Mouse (Mus musculus) spleen, adult 12 weeks (tissue): Measurements from ENCODE around the gene Tmc8.
"Not testable (repeated sequence)": the region's sequence is repeated elsewhere in the genome, so short reads cannot be mapped to it uniquely, and the experiment has no call there.

Experiments used
- DNase-seq: peaks from one replicate; pipeline ENCODE4 v3.0.0; 2022; ENCODE audit warnings: low spot score

Tmc8 gene

GRCm38 (mm10) chr11:117796954-117797353 lies 15.1 kb downstream of the Tmc8 start:
- DNase-seq = no peak

GRCm38 (mm10) chr11:117797511-117798159 lies 15.8 kb downstream of the Tmc8 start, which contains the start of gene 6030468B19Rik:
6030468B19Rik (plus strand) TSS chr11:117797660.
- DNase-seq = peak; percentile 60

GRCm38 (mm10) chr11:117798160-117798541 lies 16.3 kb downstream of the Tmc8 start:
- peak; percentile 32 for DNase-seq

- no peak for DNase-seq
Observed at GRCm38 (mm10) chr11:117799174-117799573, 17.3 kb downstream of the Tmc8 start.

GRCm38 (mm10) chr11:117800038-117800437 lies 18.2 kb downstream of the Tmc8 start:
- no peak for DNase-seq

GRCm38 (mm10) chr11:117801650-117802049 lies 19.8 kb downstream of the Tmc8 start:
- DNase-seq = no peak

GRCm38 (mm10) chr11:117803166-117803688 lies 21.4 kb downstream of the Tmc8 start:
- no peak for DNase-seq

- no peak for DNase-seq
Observed at GRCm38 (mm10) chr11:117806781-117807180, 24.9 kb downstream of the Tmc8 start.

- DNase-seq = peak; percentile 78
Observed at GRCm38 (mm10) chr11:117809407-117810311, 27.8 kb downstream of the Tmc8 start, which contains the start of the genes Gm20708 and Syngr2. Gm20708 (plus strand) TSS chr11:117809668. Syngr2 (plus strand) TSS chr11:117809668.

- peak; percentile 75 for DNase-seq
Observed at GRCm38 (mm10) chr11:117810401-117811046, 28.6 kb downstream of the Tmc8 start.

- DNase-seq = no peak
Observed at GRCm38 (mm10) chr11:117813867-117814266, 32.0 kb downstream of the Tmc8 start.

GRCm38 (mm10) chr11:117814704-117815366 lies 33.0 kb downstream of the Tmc8 start:
- no peak for DNase-seq

GRCm38 (mm10) chr11:117815850-117816249 lies 34.0 kb downstream of the Tmc8 start:
- not testable (repeated sequence) for DNase-seq

- DNase-seq = no peak
Observed at GRCm38 (mm10) chr11:117816389-117816996, 34.6 kb downstream of the Tmc8 start.

- DNase-seq = no peak
Observed at GRCm38 (mm10) chr11:117819095-117819494, 37.2 kb downstream of the Tmc8 start.

- no peak for DNase-seq
Observed at GRCm38 (mm10) chr11:117820173-117820572, 38.3 kb downstream of the Tmc8 start.

- no peak for DNase-seq
Observed at GRCm38 (mm10) chr11:117821868-117822267, 40.0 kb downstream of the Tmc8 start.

- DNase-seq = no peak
Observed at GRCm38 (mm10) chr11:117822728-117823241, 40.9 kb downstream of the Tmc8 start.

GRCm38 (mm10) chr11:117823411-117823810 lies 41.5 kb downstream of the Tmc8 start:
- DNase-seq = no peak

GRCm38 (mm10) chr11:117824060-117824969 lies 42.4 kb downstream of the Tmc8 start:
- peak; percentile 81 for DNase-seq
